Mouse (Mus musculus) embryonic fibroblast, embryonic 13.5 days (primary cell): Measurements from ENCODE around the gene Gtf2ird1.

Experiments
- CTCF ChIP-seq: IDR thresholded peaks from 2 replicates; pipeline ENCODE4 v1.5.1; 2011; ENCODE audit warnings: mild to moderate bottlenecking, control low read depth, low read length, moderate library complexity, borderline replicate concordance; ENCODE audit not compliant: insufficient read depth
- POLR2A ChIP-seq: IDR thresholded peaks from 2 replicates; pipeline ENCODE4 v1.6.1; 2011; ENCODE audit warnings: low read depth, mild to moderate bottlenecking, control low read depth, low read length, moderate library complexity

DNA sequence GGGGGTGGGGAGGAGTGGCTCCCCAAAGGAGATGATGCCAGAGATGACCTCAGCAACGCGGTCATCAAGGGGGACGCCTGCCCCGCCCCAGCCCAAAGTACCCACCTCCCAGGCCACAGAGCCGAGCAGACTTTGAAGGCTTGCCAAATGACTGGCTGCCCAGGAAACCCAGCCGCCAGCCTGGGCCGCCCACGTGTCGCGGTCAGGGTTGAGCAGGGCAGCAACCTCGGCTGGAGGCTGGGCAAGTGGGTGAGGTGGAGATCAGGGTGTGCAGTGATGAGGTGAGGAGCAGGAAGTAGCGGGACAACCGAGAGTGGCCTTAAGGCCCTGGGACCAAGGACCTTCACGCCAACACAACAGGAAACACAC, 19.1 kb downstream of the Gtf2ird1 start:
- TF ChIP-seq POLR2A (no peak), CTCF (no peak)
